Mouse (Mus musculus): ENCODE measurements at regions not wholly inside any gene's neighbourhood (a gene's known extent, or its start where the extent isn't known, plus 50 kb on each side); places are given as distances from the start of the nearest gene placed in this dataset.

DNA sequence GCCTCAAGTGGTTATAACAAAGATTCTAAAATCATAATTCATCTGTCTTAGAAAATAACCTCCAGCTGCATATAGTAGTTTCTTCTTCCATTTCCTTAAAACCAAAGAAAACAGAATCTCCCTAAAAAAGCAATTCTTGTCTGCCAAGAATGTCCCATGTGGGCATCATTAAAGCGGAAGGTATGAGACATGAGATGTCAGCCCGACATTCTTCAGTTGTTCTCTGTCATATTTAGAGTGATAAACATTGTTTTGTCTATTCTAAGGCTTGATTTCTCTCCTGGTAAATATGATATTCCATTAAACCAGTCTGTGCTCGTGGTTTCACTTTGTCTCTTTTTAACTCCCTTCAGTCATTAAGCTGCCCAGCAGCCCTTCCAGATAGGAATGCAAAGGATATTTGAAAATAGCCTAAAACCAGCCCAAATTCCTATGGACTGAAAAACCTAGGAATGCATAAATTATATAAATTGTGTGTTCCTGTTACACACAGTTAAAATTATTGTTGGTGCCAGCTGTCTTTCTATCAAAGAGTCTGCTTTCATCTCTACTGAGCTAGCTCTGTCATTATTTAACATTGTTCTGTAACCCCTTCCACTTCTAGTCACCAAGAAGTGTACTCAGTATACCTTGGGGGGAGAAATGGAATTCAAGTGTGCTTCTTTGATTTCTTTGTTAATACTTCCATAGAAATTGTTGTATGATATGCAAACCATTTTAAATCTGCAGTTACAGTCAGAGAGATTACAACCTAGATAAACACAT, 191.4 kb upstream of the Gm9747 start:
- TF ChIP-seq USF1 (IDR thresholded peaks at IDR 0.05; ENCODE audit: low read depth) (no peak), CTCF (IDR thresholded peaks at IDR 0.05; ENCODE audit: control insufficient read depth, insufficient read depth, insufficient read length) (no peak), MYOG (IDR thresholded peaks at IDR 0.05; ENCODE audit: control insufficient read depth, extremely low read depth, insufficient read length) (no peak), MYOD1 (IDR thresholded peaks at IDR 0.05; ENCODE audit: control insufficient read depth, insufficient read length, low read depth) (no peak)
